Mouse (Mus musculus): Measurements from ENCODE around the gene Tmem54. TPM values are rescaled to one million over a fixed set of nuclear protein-coding genes. Genes with fewer than 3 reads are reported as not detected.

Gene Tmem54
- polyA plus RNA-seq, 1 experiment from 2014 or later, result not detected

DNA sequence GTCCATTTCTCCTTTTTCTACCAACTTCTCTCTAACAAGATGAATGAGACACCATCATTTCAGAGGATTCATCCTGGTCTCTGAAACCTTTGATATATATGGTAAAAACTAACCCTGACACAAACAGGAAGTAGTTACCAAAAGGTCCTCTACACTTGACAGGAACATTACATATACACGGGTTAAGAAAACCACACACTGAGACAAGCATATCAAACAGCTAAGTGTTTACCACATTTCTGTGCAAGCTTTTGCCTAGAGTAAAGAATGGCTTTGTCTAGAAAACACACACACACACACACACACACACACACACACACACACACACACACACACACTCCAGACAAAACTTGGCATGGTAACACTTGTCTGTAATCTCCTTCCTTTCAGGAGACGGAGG is 41.0 kb downstream of the Tmem54 start:
- no peak for ATAC-seq
- Histone ChIP-seq H3K36me3 (ENCODE audit: poor library complexity, severe bottlenecking) (peaks cover 29% of the 10 kb centered on the region), H3K4me2 (no peak overlapping the region), H3K27ac (no peak overlapping the region), H3K4me3 (no peak overlapping the region), H3K27me3 (no peaks in the 10 kb centered on the region), H3K9me3 (replicated peaks) (no peaks in the 10 kb centered on the region), H3K9ac (no peak overlapping the region), H3K4me1 (peaks cover 39% of the 10 kb centered on the region)
- whole genome bisulfite sequencing, result 68% methylated on average over 2 of the region's 2 CpGs

DNA sequence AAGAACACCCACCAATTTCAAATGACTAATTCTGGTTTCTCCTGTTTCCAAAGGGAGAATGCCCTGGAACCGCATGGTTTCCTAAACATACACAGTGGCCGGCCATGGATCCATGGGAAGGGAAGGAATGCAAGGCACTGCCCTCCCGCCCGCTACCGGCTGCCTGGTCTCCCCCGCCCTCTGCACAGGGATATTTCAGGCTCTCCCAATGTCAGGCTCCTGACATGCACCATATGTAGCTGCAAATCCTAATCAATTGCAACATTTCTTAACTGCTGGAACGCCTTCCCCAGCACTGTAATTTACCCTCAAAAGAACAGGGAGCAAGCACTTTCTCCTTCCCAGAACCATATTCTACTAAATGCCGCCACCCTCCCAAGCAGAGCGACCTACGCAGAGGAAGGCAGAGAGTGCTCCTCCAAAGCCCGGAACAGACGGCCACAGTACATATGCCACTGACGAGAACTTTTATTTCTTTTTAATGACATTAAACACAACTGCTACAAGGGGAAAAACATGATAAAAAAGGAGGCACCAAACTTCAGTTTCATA is 42.3 kb downstream of the Tmem54 start:
- WGBS, result 84% methylated on average over 13 of the region's 13 CpGs
- Histone ChIP-seq H3K4me3 (no peak overlapping the region), H3K4me2 (no peak overlapping the region), H3K27ac (no peak overlapping the region), H3K36me3 (ENCODE audit: poor library complexity, severe bottlenecking) (peaks cover 41% of the 10 kb centered on the region), H3K4me1 (peaks cover 33% of the 10 kb centered on the region), H3K9me3 (replicated peaks) (no peaks in the 10 kb centered on the region), H3K9ac (no peak overlapping the region), H3K27me3 (no peaks in the 10 kb centered on the region)
- no peak for ATAC-seq

DNA sequence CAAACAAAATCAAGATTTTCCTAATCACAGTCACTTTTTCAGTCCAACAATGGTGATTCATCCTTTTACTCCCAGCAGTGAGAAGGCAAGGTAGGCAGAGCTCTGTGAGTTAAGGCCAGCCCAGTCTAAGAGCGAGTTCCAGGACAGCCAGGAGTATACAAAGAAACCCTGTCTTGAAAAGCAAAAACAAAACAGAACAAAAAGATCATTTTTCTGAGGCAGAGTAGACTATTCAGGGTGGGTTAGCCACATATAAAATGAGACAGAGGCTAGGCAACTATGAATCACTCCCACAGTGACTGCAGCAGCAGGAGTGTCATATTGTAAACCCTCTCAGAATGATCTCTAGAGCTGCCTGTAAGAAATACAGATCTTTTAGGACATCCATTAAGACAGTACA is 44.0 kb downstream of the Tmem54 start:
- no peaks in the 10 kb centered on the region for H3K27me3 ChIP-seq
- no peak overlapping the region for H3K4me3 ChIP-seq
- H3K4me2 ChIP-seq, result no peak overlapping the region
- no peaks in the 10 kb centered on the region for H3K9me3 ChIP-seq (replicated peaks)
- 74% methylated on average over 1 of the region's 1 CpGs for whole genome bisulfite sequencing
- H3K36me3 ChIP-seq (ENCODE audit: poor library complexity, severe bottlenecking), result peaks cover 56% of the 10 kb centered on the region
- no peak overlapping the region for H3K27ac ChIP-seq
- peaks cover 22% of the 10 kb centered on the region for H3K4me1 ChIP-seq
- no peak overlapping the region for H3K9ac ChIP-seq
- no peak for ATAC-seq

DNA sequence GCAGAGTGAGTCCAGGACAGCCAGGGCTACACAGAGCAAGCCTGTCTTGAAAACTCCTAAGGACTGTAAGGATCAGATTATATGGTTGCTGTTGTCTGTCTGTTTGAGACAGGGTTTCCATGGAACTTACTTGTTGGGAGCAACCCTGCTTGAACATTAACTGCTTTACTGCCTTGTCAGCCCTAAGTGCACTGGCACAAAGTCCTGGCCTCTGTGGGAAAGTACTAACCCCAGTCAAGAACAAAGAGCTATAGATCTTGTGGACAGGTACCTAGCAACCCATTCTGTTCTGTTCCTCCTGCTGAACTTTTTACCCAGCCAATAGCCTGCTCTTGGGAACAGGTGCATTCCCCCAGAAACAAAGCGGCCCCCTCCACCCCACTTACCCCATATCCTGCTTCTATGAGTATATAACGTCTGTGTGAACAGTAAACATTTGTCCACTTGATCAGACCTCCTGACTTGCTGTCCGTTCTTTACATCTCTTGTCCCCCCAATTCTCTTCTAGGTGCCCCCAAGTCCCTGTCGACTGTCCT is 46.0 kb downstream of the Tmem54 start:
- ATAC-seq, result no peak
- WGBS, result 91% methylated on average over 4 of the region's 4 CpGs
- Histone ChIP-seq H3K36me3 (ENCODE audit: poor library complexity, severe bottlenecking) (peaks cover 73% of the 10 kb centered on the region), H3K9me3 (replicated peaks) (no peaks in the 10 kb centered on the region), H3K4me1 (peaks cover 9% of the 10 kb centered on the region), H3K27me3 (no peaks in the 10 kb centered on the region), H3K4me2 (no peak overlapping the region), H3K4me3 (no peak overlapping the region), H3K9ac (no peak overlapping the region), H3K27ac (no peak overlapping the region)

DNA sequence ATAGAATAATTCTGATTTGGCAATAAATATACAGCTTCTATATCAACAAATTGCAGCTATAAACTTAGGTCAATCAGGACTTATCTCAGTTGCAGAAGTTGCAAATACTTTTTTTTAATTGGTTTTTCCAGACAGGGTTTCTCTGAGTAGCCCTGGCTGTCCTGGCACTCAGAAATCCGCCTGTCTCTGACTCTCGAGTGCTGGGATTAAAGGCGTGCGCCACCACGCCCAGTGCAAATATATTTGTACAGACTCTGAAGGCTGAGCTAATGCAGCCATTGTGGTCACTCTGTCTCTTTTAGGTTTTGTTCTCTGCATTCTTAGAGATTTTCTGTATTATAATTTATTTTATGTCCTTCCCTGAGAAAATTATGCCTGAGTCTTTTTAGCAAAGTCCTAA is 52.2 kb downstream of the Tmem54 start:
- Histone ChIP-seq H3K36me3 (ENCODE audit: poor library complexity, severe bottlenecking) (peaks cover 54% of the 10 kb centered on the region), H3K4me3 (no peak overlapping the region)
- 88% methylated on average over 5 of the region's 5 CpGs for WGBS

DNA sequence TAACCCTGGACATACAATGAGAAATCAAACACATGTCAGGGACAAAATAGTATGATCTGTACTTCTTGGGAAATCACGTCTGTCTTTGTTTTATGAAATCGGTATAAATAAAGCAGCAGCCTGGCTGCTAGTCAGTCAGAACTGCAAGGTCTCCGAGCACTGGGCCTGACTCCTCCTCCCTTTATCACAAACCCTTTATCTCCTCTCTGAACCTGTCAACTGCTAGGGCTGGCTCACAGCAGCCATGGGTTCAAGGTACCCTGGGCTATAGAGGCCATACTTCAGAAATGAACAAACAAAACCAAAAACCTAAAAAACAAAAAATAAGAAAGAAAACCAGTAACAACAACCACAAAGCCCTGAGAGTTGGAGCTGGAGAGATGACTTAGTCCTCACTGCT is 53.2 kb downstream of the Tmem54 start:
- Histone ChIP-seq H3K4me1 (no peaks in the 10 kb centered on the region), H3K4me2 (no peak overlapping the region), H3K4me3 (no peak overlapping the region), H3K27ac (no peak overlapping the region), H3K27me3 (no peaks in the 10 kb centered on the region), H3K9ac (no peak overlapping the region), H3K36me3 (ENCODE audit: poor library complexity, severe bottlenecking) (peaks cover 46% of the 10 kb centered on the region), H3K9me3 (replicated peaks) (no peaks in the 10 kb centered on the region)
- 75% methylated on average over 3 of the region's 3 CpGs for WGBS
- ATAC-seq, result no peak

More for the DNA sequence above, 52.2 kb downstream of the Tmem54 start:
- H3K9ac ChIP-seq, result no peak overlapping the region
- no peaks in the 10 kb centered on the region for H3K27me3 ChIP-seq
- no peak for ATAC-seq
- no peak overlapping the region for H3K4me2 ChIP-seq
- H3K4me1 ChIP-seq, result no peaks in the 10 kb centered on the region
- no peaks in the 10 kb centered on the region for H3K9me3 ChIP-seq (replicated peaks)
- H3K27ac ChIP-seq, result no peak overlapping the region

DNA sequence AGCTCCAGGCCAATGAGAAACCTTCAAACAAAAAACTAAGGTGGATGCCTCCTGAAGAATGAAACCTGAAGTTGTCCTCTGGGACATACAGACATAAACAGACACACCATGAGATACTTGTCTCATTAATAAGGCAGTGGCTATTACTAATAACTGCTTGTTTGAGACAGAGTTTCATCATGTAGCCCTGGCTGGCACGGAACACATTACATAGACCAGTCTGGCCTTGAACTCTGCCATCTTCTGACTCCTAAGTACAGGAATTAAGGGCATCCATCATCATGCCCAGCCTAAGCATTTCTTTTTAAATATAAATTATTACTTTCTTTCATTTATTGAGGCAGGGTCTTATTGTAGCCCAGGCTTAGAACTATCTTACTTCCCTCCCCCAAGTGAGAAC is 55.7 kb downstream of the Tmem54 start:
- 97% methylated on average over 1 of the region's 1 CpGs for WGBS
- no peak for ATAC-seq

More for the DNA sequence above, 55.7 kb downstream of the Tmem54 start:
- no peaks in the 10 kb centered on the region for H3K27me3 ChIP-seq
- no peak overlapping the region for H3K9ac ChIP-seq
- H3K4me2 ChIP-seq, result no peak overlapping the region
- H3K36me3 ChIP-seq (ENCODE audit: poor library complexity, severe bottlenecking), result peaks cover 38% of the 10 kb centered on the region
- no peak overlapping the region for H3K27ac ChIP-seq
- no peaks in the 10 kb centered on the region for H3K4me1 ChIP-seq
- H3K4me3 ChIP-seq, result no peak overlapping the region
- H3K9me3 ChIP-seq (replicated peaks), result no peaks in the 10 kb centered on the region

Other genes starting within 250 kb of the Tmem54 start
- gene Trim62, start 222.0 kb upstream of the Tmem54 start, polyA plus RNA-seq (2015; fragmentation: Nextera tagmentation; extraction: Ambion mirVana), result 6.7 and 7.6 TPM in 2 replicates
- gene Azin2, start 143.1 kb upstream of the Tmem54 start, polyA plus RNA-seq (2015; fragmentation: Nextera tagmentation; extraction: Ambion mirVana), result 11.3 and 13.5 TPM in 2 replicates
- 155 and 166 TPM in 2 replicates for gene Ak2, start 113.6 kb upstream of the Tmem54 start, polyA plus RNA-seq (2015; fragmentation: Nextera tagmentation; extraction: Ambion mirVana)
- gene Rnf19b, start 47.3 kb upstream of the Tmem54 start, polyA plus RNA-seq (2015; fragmentation: Nextera tagmentation; extraction: Ambion mirVana), result 12.9 and 15.2 TPM in 2 replicates
- gene Hpca, start 16.5 kb downstream of the Tmem54 start, polyA plus RNA-seq (2015; fragmentation: Nextera tagmentation; extraction: Ambion mirVana), result 19.6 and 20.4 TPM in 2 replicates
- gene Fndc5, start 31.5 kb downstream of the Tmem54 start, polyA plus RNA-seq (2015; fragmentation: Nextera tagmentation; extraction: Ambion mirVana), result 0.93 and 1.1 TPM in 2 replicates
- 15.6 and 19.1 TPM in 2 replicates for gene S100pbp, start 84.2 kb downstream of the Tmem54 start, polyA plus RNA-seq (2015; fragmentation: Nextera tagmentation; extraction: Ambion mirVana)
- 100 and 106 TPM in 2 replicates for gene Yars, start 84.2 kb downstream of the Tmem54 start, polyA plus RNA-seq (2015; fragmentation: Nextera tagmentation; extraction: Ambion mirVana)
- 3.7 and 3.8 TPM in 2 replicates for gene C77080, start 155.9 kb downstream of the Tmem54 start, polyA plus RNA-seq (2015; fragmentation: Nextera tagmentation; extraction: Ambion mirVana)
- gene Sync, start 182.1 kb downstream of the Tmem54 start, polyA plus RNA-seq (2015; fragmentation: Nextera tagmentation; extraction: Ambion mirVana), result 0.18 and 0.19 TPM in 2 replicates
- 534 and 564 TPM in 2 replicates for gene Rbbp4, start 229.8 kb downstream of the Tmem54 start, polyA plus RNA-seq (2015; fragmentation: Nextera tagmentation; extraction: Ambion mirVana)
- 33.8 and 36.2 TPM in 2 replicates for gene Zbtb8os, start 230.1 kb downstream of the Tmem54 start, polyA plus RNA-seq (2015; fragmentation: Nextera tagmentation; extraction: Ambion mirVana)